Mouse (Mus musculus) lung, adult 2 months (tissue): ENCODE measurements around the gene Tpsb2.

Experiments
- CTCF ChIP-seq: fragments of 200-500 bp; IDR thresholded peaks from 2 replicates; pipeline ENCODE4 v1.5.1; 2011; ENCODE audit warnings: mild to moderate bottlenecking, low read length, control low read depth; ENCODE audit not compliant: insufficient read depth
- POLR2A ChIP-seq: fragments of 200-500 bp; IDR thresholded peaks from 2 replicates; pipeline ENCODE4 v1.6.1; 2011; ENCODE audit warnings: low read depth, mild to moderate bottlenecking, control low read depth, low read length, borderline replicate concordance; ENCODE audit errors: extremely low read depth

GRCm38 (mm10) chr17:25322930-25323329 is 43.2 kb upstream of the Tpsb2 start:
- TF ChIP-seq CTCF (no peak), POLR2A (no peak)
